Mouse (Mus musculus) embryonic fibroblast, embryonic 13.5 days (primary cell): ENCODE data around the gene Sirt7.

Experiments used
- CTCF ChIP-seq: IDR thresholded peaks from 2 replicates; pipeline ENCODE4 v1.5.1; 2011; ENCODE audit warnings: mild to moderate bottlenecking, control low read depth, low read length, moderate library complexity, borderline replicate concordance; ENCODE audit not compliant: insufficient read depth
- POLR2A ChIP-seq: IDR thresholded peaks from 2 replicates; pipeline ENCODE4 v1.6.1; 2011; ENCODE audit warnings: low read depth, mild to moderate bottlenecking, control low read depth, low read length, moderate library complexity

GRCm38 (mm10) chr11:120620195-120620594, 4.8 kb downstream of the Sirt7 start:
- TF ChIP-seq POLR2A = no peak
- no peak for TF ChIP-seq CTCF
